Mouse (Mus musculus) embryonic fibroblast, embryonic 13.5 days (primary cell): ENCODE data around the gene Grrp1.

Experiments used
- CTCF ChIP-seq: IDR thresholded peaks from 2 replicates; pipeline ENCODE4 v1.5.1; 2011; ENCODE audit warnings: mild to moderate bottlenecking, control low read depth, low read length, moderate library complexity, borderline replicate concordance; ENCODE audit not compliant: insufficient read depth
- POLR2A ChIP-seq: IDR thresholded peaks from 2 replicates; pipeline ENCODE4 v1.6.1; 2011; ENCODE audit warnings: low read depth, mild to moderate bottlenecking, control low read depth, low read length, moderate library complexity

- no peak for TF ChIP-seq POLR2A
- TF ChIP-seq CTCF, result no peak
Observed at GRCm38 (mm10) chr4:134222793-134223600, 30.9 kb downstream of the Grrp1 start.
